Mouse (Mus musculus) large intestine, adult 2 months (tissue): Measurements from ENCODE around the gene Irf9. TPM values are rescaled to one million over a fixed set of nuclear protein-coding genes. Genes with fewer than 3 reads are reported as not detected.

Experiments
- DNase-seq: peaks from one replicate; pipeline ENCODE4 v3.0.0-alpha.2; 2012; ENCODE audit warnings: low read depth, low spot score
- WGBS: fragments of 180-500 bp; shearing (Covaris S2); methylation state at CpG from one replicate; pipeline ENCODE4 v1.1.7; 2018; 5-methylcytosine and 5-hydroxymethylcytosine counted together
- polyA plus RNA-seq: library from polyadenylated mRNA; depleted of rRNA; stranded (reverse); fragments of >200 nt; gene quantifications from 2 replicates; pipeline ENCODE4 v1.2.3, GENCODE M21; 2012; rRNA removed

Gene Irf9
- polyA plus RNA-seq = 38.5 and 55.1 TPM in 2 replicates

DNA sequence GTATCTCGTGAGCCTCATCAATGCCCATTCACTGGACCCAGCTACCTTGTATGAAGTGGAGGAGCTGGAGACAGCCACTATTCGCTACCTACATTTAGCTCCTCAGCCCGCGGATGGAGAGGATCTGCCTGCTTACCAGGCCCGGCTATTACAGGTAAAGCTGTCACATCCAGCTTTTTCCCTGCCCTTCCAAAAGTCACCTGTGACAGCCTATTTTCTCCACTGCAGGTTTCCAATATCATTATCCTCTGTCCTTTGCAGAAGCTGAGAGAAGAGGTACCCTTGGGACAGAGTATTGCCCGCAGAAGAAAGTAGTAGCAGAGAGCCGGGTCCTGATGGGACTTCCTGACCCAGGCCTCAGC is at the start of gene Irf9:
Irf9 (plus strand) TSS at position 301 of the 362 bp plus-strand sequence.
- 55% methylated on average over 7 of the region's 7 CpGs for WGBS
- DNase-seq = no peak

DNA sequence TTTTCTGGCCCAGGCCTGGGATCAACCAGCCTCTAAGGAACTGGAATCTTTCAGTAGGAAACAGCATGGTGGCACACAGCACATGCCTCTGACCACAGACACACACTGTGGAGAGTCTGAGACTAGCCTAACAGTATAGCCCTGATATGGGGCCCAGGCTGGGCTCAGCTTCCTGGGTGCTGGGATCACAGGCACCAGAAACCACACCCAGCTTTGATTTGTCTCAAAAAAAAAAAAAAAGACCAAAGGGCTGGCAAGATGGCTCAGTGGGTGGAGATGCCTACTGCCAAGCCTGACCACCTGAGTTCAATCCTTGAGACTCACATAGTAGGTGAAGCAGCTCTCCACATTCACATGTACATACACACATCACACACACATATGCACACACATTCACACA is 48.7 kb upstream of the Irf9 start:
- DNase-seq = no peak

DNA sequence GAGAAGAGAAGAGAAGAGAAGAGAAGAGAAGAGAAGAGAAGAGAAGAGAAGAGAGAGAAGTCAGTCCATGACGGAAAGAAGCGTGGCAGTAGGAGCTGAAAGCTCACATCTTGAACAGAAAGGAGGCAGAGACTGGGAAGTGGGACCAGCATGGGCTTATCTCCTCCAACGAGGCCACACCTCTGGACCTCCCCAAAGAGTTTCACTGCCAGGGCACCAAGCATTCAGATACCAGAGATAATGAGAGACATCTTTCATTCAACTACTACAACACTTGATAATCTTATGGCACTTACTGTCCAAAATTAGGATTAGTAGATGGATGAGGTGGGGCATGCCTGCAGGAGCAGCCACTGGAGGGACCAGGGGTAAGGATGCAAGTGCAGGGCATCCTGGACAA is 47.6 kb upstream of the Irf9 start:
- 80% methylated on average over 3 of the region's 3 CpGs for WGBS
- no peak for DNase-seq

DNA sequence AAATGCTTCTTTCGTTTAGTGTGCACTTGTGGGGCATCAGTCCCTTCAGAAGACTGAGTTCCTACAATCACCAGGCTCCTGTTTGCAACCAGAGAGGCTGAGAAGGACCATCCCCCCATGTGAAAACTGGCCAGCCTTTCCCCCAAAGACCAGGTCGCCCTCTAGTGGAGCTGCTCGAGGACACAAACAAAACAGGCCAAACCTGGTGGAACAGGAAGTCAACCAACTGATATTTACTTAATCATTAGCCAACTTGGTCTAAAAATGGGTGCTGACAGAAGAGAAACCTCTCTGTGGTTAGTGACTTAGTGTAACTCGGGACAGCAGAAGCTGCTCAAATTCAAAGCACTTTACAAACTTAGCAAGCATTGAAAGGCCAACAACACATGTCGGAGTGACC is 46.4 kb upstream of the Irf9 start:
- 15% methylated on average over 5 of the region's 5 CpGs for WGBS
- peak; percentile 64 for DNase-seq

DNA sequence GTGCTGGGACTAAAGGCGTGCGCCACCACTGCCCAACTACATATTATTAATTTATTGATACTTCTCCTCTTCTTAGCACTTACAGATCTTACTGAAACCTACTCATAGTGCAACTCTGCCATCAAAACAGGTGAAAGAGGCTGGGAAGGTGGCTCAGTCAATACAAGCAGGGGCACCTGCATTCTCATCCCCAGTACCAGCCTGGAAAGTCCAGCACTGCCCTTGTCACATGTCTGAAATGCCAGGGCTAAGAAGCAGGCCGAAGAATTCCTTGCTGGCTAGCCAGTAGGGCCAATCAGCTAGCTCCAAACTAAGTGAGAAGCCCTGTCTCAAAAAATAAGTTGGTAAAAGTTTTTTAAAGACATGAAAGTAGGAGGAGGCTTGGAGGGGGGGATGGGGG is 45.8 kb upstream of the Irf9 start:
- DNase-seq = no peak
- 75% methylated on average over 3 of the region's 3 CpGs for WGBS

DNA sequence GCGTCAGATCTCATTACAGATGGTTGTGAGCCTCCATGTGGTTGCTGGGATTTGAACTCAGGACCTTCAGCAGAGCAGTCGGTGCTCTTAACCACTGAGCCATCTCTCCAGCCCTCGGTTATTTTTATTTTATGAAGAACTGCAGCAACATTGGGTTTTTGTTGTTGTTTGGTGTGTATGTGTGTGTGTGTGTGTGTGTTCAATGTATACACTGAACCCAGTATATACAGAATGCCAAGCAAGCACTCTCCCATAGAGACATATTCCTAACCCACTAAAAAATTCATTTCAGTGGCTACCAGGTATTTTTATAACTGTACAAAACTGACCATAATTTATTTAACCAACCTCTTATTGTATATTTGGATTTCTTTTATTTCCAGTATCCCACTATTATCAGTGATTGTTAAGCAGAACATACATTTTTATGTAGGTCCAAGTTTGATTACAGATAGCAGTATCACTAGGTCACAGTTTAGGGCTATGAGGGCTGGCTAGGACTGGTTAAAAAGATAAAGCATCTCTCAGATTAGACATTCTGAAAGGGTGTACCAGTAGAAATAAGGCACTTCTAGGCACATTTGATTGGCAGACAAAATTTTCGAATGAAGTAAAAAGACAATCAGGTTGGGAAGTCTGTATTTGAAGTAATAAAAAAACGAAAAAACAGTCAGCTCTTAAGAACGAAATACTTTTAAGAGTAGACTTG is 44.5 kb upstream of the Irf9 start:
- no peak for DNase-seq
- 47% methylated on average over 6 of the region's 6 CpGs for WGBS

DNA sequence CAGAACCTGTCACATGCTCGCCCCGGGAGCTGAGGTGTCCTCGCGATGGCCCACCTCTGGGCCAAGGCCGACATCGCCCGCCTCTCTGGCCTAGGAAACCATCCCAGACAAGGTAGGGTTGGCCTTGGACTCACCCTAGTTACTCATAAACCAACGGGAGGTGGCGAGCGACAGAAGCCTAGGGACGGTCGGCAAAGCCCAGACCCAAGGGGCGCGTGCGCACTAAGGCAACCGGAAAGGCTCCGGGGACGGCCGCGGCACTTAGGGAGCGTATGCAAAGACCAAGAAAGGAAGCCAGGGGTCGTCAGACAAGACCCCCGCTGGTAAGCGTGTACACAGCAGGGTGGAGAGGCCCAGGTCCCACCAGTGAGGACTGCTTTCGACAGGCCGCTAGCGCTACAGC is 43.6 kb upstream of the Irf9 start, which contains the start of gene Dcaf11:
Dcaf11 (plus strand) TSS at position 208 of the 403 bp plus-strand sequence.
- WGBS = under 1% methylated on average over 27 of the region's 27 CpGs
- DNase-seq = peak; percentile 92

DNA sequence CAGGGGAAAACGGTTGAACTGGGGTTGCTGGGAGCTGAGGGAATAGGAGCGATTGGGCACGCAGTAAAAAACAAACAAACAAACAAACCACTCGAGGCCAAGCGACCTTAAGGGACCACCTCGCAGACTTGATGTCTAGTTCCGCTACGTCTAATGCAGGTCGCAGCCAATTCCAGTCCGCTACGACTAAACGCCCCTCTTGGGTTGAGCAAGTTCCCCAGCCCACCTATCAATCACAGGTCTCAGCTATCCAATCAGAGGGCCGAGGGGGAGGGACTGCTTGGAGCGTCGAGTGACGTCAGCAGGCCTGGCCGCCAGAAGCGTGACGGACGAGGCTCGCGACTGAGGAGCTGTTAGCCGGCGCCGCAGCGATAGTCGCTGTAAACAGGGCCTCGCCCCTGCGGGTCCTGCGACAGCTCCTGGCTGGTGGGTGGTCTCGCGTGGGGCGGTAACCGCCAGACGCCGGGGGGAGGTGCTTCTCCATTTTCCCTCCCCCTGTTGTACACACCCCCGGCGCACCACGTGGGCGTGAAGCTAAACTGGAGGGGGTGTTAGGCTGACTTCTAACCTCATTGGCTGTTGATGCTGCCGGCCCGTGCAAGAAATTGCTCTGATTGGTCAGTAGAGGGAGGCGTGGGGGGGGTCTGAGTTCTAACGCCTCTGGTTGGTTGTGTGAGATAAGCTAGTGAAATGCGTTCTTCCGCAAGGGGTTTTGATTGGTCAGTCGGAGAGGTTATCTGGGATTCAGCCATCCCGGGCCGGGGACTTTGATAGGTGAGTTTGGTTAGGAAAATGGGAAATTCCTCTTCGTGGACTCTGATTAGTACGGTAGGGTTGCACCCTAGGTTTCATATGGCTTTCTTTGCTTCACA is 42.9 kb upstream of the Irf9 start, which contains the start of gene A730061H03Rik:
A730061H03Rik (minus strand) TSS at position 205 of the 872 bp plus-strand sequence.
- peak; percentile 98 for DNase-seq
- WGBS = under 1% methylated on average over 51 of the region's 51 CpGs

DNA sequence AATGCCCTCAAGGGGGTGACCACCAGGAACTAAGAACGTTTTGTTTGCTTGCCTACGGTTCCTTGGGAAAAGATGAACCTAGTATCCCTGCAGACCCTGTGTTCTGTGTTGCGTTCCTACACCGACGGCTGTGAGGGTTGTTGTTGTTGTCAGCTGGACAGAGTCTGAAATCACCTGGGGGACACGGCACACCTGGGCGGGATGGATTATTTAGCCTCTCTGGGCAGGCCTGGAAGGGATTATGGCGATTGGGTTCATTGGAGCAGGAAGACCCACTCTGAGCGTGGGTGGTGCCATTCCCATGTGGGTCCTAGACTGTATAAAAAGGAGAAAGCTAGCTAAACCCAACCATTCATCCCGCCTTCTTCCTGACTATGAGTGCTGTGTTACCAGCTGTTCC is 41.5 kb upstream of the Irf9 start:
- 83% methylated on average over 10 of the region's 10 CpGs for WGBS
- DNase-seq = no peak

DNA sequence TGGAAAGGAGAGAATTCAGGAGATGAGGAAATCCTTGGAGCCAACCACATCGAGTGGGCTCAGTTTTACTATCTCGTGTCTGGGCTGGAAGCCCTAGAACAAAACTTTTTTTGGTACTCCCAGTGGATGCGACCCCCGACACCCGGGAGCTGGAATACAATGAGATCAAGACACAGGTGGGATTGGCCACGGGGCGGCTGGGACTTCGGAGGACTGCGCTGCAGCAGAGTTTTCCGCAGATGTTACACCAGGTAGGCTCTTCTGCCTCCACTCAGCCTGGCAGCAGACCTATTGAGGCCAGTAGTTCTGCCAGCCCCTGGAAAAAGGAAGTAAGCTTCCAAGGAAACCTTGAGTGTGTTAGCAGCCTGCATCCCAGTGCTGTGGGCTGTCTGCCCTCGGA is 40.1 kb upstream of the Irf9 start:
- DNase-seq = no peak
- WGBS = 89% methylated on average over 11 of the region's 11 CpGs

DNA sequence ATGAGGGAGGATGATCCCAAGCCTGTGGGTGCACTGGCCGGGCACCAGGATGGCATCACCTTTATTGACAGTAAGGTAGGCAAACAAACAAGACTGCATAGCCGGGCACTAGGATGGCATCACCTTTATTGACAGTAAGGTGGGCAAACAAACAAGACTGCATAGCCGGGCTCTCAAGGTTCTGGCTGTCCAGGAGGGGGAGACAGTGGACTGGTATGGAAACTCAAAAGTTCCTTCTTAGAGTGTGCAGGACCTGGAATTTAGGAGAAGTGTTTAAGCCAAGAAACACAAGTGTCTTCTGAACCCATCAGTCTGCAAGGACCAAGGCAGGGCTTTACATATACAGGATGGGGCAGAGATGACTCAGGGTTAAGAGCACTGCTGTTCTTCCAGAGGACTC is 37.6 kb upstream of the Irf9 start:
- WGBS = 55% methylated on average over 3 of the region's 3 CpGs
- no peak for DNase-seq

DNA sequence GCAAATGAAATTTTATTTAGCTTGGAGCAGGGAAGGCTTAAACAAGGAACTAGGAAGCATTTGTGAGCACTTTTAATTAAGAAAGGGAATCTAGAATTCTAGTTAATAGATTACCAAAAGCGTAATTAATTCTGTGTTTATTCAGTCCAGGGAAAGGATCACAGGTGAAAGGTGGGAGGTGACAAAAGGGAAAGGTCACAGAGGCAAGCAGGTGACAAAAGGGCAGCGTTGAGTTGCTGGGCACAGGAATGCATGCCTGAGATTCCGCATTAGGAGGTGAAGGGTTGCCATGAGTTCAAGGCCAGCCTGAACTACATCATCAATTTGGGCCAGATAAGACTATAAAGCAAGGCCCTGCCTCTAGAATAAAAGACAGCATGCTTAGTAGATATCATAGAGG is 35.9 kb upstream of the Irf9 start:
- no peak for DNase-seq
- 83% methylated on average over 3 of the region's 3 CpGs for WGBS

DNA sequence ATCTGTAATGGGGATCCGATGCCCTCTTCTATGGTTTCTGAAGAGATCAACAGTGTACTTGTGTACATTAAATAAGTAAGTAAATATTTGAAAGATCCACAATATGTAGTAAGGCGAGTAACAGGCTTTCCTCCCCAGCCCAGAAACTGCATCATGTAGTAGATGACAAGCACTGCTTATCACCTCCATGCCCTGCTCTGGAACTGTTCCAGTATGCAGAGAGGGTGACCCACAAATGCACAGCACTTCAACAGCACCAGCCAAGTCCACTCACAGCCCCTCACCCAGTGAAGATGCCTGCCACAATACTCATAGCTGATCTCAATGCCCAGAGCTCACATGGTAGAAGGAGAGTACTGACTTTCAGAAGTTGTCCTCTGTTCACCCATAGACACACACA is 32.8 kb upstream of the Irf9 start:
- 64% methylated on average over 2 of the region's 2 CpGs for WGBS

DNA sequence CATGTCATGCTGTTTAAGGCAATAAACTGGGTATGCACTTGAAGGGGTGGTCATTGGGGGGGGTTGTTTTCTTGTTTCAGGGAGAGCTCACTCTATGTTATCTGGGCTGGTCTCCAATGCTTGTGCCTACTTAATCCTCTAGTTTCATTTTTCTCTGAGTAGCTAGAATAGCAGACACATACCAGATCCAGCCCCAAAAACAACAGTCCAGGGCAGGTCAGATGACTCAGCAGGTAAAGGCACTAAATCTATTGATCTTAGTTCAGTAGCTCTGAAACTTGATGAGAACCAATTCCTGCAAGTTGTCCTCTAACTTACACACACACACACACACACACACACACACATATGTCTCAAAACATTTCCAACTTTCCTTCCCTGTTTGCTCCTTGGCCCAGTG is 31.6 kb upstream of the Irf9 start:
- no peak for DNase-seq

More for the DNA sequence above, 32.8 kb upstream of the Irf9 start:
- DNase-seq = no peak

DNA sequence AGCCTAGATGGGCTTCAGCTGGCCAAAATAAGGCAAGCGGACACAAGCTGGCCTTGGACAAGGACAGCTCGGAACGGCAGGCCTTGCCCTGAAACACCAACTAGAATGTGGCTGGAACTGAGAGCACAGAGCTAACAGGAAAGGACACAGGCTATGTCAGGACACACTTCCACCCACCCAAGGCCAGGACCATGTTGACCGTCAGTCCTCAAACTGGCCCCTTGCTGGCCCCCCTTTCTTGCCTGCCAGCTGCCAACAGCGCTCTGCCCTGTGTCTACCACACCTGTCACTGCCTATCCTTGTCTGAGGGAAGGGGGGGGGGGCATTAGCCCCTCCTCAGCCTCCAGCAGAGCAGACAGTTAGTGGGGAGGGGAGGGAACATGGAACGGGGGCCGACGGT is 28.1 kb upstream of the Irf9 start, which contains the start of gene Fitm1:
Fitm1 (plus strand) TSS at position 316 of the 400 bp plus-strand sequence.
- WGBS = 77% methylated on average over 8 of the region's 8 CpGs
- no peak for DNase-seq

DNA sequence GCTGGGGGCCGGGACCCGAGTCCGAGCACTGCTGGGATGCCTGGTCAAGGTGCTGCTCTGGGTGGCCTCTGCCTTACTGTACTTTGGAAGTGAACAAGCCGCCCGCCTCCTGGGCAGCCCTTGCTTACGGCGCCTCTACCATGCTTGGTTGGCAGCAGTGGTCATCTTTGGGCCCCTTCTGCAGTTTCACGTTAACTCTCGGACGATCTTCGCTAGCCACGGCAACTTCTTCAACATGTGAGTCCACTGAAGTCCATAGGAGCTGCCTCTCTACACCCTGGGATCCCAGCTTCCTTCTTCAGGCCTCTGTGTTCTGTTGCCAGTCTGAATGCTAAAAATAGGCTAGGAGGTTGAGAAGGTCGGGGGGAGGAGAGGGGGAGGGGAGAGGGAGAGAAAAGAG is 27.7 kb upstream of the Irf9 start:
- DNase-seq = no peak
- 77% methylated on average over 13 of the region's 13 CpGs for WGBS

DNA sequence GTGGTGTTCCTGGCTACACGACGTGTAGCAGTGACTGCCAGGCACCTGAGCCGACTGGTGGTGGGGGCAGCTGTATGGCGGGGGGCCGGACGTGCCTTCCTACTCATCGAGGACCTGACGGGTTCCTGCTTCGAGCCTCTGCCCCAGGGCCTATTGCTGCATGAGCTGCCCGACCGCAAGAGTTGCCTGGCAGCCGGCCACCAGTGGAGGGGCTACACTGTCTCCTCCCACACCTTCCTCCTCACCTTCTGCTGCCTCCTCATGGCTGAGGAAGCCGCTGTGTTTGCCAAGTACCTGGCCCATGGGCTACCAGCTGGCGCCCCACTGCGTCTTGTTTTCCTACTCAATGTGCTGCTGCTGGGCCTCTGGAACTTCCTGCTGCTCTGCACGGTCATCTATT is 27.0 kb upstream of the Irf9 start:
- WGBS = 77% methylated on average over 16 of the region's 16 CpGs
- no peak for DNase-seq

DNA sequence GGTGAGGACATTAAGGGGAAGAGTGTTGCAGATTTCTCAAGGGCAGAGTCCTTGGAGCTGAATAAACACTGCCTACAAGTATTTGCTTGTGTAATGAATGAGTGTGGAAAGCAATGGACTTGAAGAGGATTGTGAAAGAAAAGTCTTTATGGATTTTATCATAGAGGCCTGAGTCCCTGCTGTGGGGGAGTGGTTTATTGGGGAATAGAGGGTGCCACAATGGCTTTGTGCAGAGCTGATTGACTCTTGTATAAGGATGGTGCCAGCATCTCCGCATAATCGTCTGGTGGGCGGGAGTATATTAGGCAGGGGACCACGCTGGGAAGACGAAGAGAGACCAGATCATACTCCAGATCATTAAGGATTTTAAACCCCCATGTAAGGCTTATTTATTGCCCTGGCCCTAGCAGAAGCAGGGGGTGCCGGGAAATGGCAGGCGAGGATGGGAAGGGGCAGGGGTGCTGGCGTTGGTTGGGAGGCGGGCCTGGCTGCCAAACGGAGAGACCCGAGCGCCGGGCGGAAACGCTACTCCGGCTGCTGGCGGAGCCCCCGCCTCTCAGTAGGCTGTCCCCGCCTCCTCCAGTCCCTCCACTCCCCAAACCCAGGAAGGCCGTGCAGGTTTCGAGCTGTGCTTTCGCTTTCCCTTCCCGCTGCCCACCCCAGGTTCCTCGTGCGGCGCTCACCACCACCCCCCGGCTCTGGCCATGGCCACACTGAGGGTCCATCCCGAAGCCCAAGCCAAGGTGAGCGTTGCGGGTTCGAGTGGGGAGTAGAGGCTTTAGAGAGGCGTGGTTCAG is 25.3 kb upstream of the Irf9 start, which contains the start of gene Psme1:
Psme1 (plus strand) TSS at position 253 of the 797 bp plus-strand sequence.
- DNase-seq = no peak
- under 1% methylated on average over 32 of the region's 32 CpGs for WGBS

DNA sequence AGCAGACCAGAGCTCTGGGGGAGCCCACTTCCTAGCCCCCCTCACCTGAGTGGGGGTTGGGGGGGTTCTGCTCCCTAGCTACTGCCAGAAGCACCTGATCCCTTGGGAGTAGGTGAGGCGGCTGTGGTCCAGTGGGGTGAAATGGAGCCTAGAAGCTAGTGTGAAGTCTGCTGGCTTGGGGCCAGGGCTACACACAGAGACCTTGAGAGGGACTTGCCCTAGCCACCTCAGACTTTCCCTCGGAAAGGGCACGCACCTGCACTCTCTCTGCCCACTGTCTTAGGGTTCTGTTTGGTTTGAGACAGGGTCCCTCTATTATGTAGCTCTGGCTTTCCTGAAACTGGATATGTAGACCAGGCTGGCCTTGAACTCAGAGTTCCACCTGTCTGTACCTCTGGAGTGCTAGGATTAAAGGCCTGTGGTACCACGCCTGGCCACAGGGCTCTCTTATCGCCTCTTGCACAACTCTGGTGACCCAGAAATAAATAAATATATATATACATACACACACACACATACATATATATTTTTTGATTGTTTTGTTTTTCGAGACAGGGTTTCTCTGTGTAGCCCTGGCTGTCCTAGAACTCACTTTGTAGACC is 24.6 kb upstream of the Irf9 start:
- no peak for DNase-seq
- 13% methylated on average over 6 of the region's 6 CpGs for WGBS
